Mouse (Mus musculus) liver, embryonic 14.5 days (tissue): ENCODE results near the gene Snapc4. TPM values are rescaled to one million over a fixed set of nuclear protein-coding genes. Genes with fewer than 3 reads are reported as not detected.

Experiments used
- ATAC-seq: fragments of 200-750 bp; cut with Nextera tagmentation; 2 replicates; pipeline ENCODE4 v1.8.0; 2017; ENCODE audit warnings: moderate number of reproducible peaks, mild to moderate bottlenecking, moderate library complexity; ENCODE audit not compliant: insufficient read depth
- DNase-seq, 3 experiments: peaks; one replicate each; pipeline ENCODE4 v3.0.0-alpha.2; 2012 to 2013; ENCODE audit warnings: low read depth in 3 of 3, low spot score in 3 of 3
- H3K27ac ChIP-seq: fragments of 300-500 bp; sonication (generic); 2 replicates; pipeline ENCODE4 v1.5.1; 2014; ENCODE audit warnings: moderate library complexity, mild to moderate bottlenecking, control low read depth, inconsistent platforms
- H3K27me3 ChIP-seq: fragments of 300-500 bp; sonication (generic); 2 replicates; pipeline ENCODE4 v1.6.1; 2014; ENCODE audit warnings: mild to moderate bottlenecking, low read length, moderate library complexity; ENCODE audit not compliant: control insufficient read depth, insufficient read depth
- H3K36me3 ChIP-seq: fragments of 300-500 bp; sonication (generic); replicated peaks from 2 replicates; pipeline ENCODE4 v1.6.1; 2014; ENCODE audit warnings: low read depth; ENCODE audit not compliant: control insufficient read depth, insufficient read depth
- H3K4me1 ChIP-seq, 2 experiments: fragments of 200-500 bp in 1 of 2; fragments of 300-500 bp in 1 of 2; sonication (generic) in 1 of 2; replicated peaks; 2 replicates each; pipeline ENCODE4 v1.6.1; 2012 to 2014; ENCODE audit warnings: antibody characterized with exemption in 1 of 2, inconsistent platforms in 1 of 2, low read length in 1 of 2; ENCODE audit not compliant: control insufficient read depth in 2 of 2, insufficient read depth in 2 of 2
- H3K4me2 ChIP-seq: fragments of 300-500 bp; sonication (generic); 2 replicates; pipeline ENCODE4 v1.6.1; 2014; ENCODE audit warnings: low read depth, mild to moderate bottlenecking, control low read depth, moderate library complexity
- H3K4me3 ChIP-seq, 2 experiments: fragments of 200-500 bp in 1 of 2; fragments of 300-500 bp in 1 of 2; sonication (generic) in 1 of 2; 2 replicates each; pipeline ENCODE4 v1.5.1; 2012 to 2014; ENCODE audit warnings: low read depth in 2 of 2, low read length in 2 of 2, mild to moderate bottlenecking in 2 of 2, control low read depth in 1 of 2, inconsistent platforms in 1 of 2, moderate library complexity in 1 of 2; ENCODE audit not compliant: insufficient read depth in 1 of 2
- H3K9ac ChIP-seq: fragments of 300-500 bp; sonication (generic); replicated peaks from 2 replicates; pipeline ENCODE4 v1.6.1; 2014; ENCODE audit warnings: mild to moderate bottlenecking, control low read depth, moderate library complexity
- H3K9me3 ChIP-seq: fragments of 300-500 bp; sonication (generic); 2 replicates; pipeline ENCODE4 v1.6.1; 2016; ENCODE audit warnings: low read length, mixed read lengths; ENCODE audit not compliant: control insufficient read depth
- CTCF ChIP-seq: IDR thresholded peaks from 2 replicates; pipeline ENCODE4 v1.5.1; 2016; ENCODE audit warnings: antibody characterized with exemption, low read depth, control low read depth
- EP300 ChIP-seq: IDR thresholded peaks from 2 replicates; pipeline ENCODE4 v1.6.1; 2016; ENCODE audit warnings: antibody characterized with exemption, low read depth
- WGBS: fragments of 180-500 bp; shearing (Covaris S2); extraction: QIAGEN DNeasy Blood & Tissue Kit; methylation state at CpG from one replicate; pipeline ENCODE4 v1.1.7; 2014; ENCODE audit not compliant: insufficient replicate concordance; 5-methylcytosine and 5-hydroxymethylcytosine counted together
- polyA plus RNA-seq, 2 experiments: library from polyadenylated mRNA; depleted of rRNA in 1 of 2; stranded (reverse) in 1 of 2; unstranded in 1 of 2; fragments of >200 nt; fragmentation: Nextera tagmentation in 1 of 2; extraction: Ambion mirVana in 1 of 2; gene quantifications; 2 replicates each; pipeline versions ENCODE4 v1.2.1 to v1.2.3; 2012 to 2014

Snapc4 gene
- polyA plus RNA-seq, 2 experiments, result 6.3 to 11.0 TPM

DNA sequence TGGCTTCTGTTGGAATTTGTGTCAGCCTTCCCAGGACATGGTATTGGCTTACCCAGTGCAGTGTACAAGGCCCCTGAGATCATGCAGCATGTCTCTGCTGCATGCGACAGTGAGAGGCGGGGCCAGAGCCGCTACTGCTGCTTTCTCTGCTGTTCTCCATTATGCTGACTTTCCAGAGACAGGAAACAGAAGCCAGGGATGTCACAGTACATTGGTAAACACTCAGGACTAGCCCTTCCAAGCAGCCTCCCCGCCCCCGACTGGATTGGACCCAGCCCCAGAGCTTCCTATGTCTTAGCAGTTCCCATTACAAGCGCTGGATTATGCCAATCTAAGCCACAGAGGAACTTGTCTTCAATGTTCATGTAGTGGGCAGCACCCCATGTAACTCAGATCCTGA lies 32.2 kb downstream of the Snapc4 start:
- no peak overlapping the region for H3K27ac ChIP-seq
- no peaks in the 10 kb centered on the region for H3K9me3 ChIP-seq
- ATAC-seq (no peak), DNase-seq (no peak)
- no peak overlapping the region for H3K9ac ChIP-seq
- 70% methylated on average over 6 of the region's 6 CpGs for WGBS
- H3K27me3 ChIP-seq, result no peaks in the 10 kb centered on the region
- H3K36me3 ChIP-seq, result no peaks in the 10 kb centered on the region
- H3K4me3 ChIP-seq, result no peak overlapping the region
- H3K4me1 ChIP-seq, result peaks cover 10 to 14% of the 10 kb centered on the region in 2 experiments
- TF ChIP-seq EP300 (no peak), CTCF (no peak)
- H3K4me2 ChIP-seq, result no peak overlapping the region

DNA sequence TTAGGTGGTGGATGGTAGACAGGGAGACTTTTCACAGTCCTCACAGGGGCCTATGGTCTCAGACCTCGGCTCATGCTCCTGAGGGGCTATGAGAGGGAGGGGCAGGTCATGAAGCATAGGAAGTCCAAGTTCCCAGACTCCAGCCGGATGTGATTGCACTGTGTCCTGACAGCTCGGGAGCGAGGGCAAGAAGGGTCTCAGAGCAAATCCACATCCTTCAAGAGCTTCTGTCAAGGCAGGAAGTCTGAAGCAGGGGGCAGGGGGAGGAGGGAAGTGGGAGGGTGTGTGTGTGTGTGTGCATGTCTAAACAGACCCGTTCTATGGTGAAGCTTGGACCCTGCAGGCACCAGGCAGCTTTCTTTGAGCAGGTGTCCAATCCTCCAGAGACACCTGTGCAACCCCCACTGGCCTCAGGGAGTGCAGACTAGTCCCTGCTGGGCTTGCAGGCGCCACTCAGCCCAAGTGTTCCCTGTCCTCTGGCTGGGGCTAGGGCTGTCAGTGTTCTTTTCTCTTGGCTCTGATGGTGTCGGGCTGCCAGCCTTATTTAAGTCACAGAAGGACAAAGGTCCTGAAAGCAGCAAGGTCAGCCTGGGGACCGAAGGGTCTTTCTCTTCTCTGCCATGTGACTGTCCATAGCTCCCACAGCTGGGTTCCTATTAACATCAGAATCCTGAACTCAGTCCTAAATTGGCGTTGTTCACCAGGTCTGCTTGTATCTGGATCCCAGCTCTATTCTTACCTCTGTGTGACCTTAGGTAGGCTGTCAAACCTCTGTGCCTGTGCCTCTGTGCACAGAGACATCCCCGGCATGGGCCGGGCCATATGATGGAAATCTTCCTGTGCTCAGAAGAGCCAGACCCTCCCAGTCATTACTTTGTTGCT lies 37.6 kb downstream of the Snapc4 start:
- no peaks in the 10 kb centered on the region for H3K27me3 ChIP-seq
- DNase-seq (no peak), ATAC-seq (peak; percentile 50)
- H3K4me3 ChIP-seq, result no peak overlapping the region
- H3K4me1 ChIP-seq, result peaks cover 0 to 7% of the 10 kb centered on the region in 2 experiments; a peak in 2 of 4 replicates
- H3K27ac ChIP-seq, result no peak overlapping the region
- no peaks in the 10 kb centered on the region for H3K9me3 ChIP-seq
- H3K9ac ChIP-seq, result no peak overlapping the region
- TF ChIP-seq CTCF (no peak), EP300 (no peak)
- 51% methylated on average over 11 of the region's 11 CpGs for WGBS
- H3K4me2 ChIP-seq, result no peak overlapping the region
- no peaks in the 10 kb centered on the region for H3K36me3 ChIP-seq

DNA sequence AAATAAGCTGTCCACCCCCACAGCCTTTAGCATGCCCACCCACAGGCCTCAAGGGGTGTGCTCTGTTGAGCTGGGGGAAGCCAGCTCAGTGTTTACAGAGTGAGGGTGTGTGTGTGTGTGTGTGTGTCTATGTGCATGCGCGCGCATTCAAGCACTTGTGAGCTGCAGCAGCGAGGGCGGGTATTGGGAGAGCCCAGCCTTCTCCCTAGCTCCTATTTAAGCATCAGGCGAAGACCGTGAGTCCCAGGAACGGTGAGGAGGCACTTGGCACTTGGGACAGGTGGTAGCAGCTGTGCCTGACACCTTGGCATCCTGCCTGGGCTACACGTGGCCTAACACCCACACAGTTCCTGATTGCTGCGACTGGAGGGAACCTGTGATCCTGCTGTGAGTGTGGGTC lies 38.4 kb downstream of the Snapc4 start:
- Histone ChIP-seq H3K36me3 (no peaks in the 10 kb centered on the region), H3K9ac (no peak overlapping the region), H3K27me3 (no peaks in the 10 kb centered on the region), H3K4me2 (no peak overlapping the region), H3K4me1 (peaks cover 0 to 7% of the 10 kb centered on the region in 2 experiments; a peak in 2 of 4 replicates), H3K4me3 (no peak overlapping the region), H3K9me3 (no peaks in the 10 kb centered on the region), H3K27ac (no peak overlapping the region)
- 63% methylated on average over 10 of the region's 10 CpGs for WGBS
- no peak for TF ChIP-seq EP300
- no peak for TF ChIP-seq CTCF
- no peak for DNase-seq
- ATAC-seq, result no peak; the same call in 1 of the 2 replicates

DNA sequence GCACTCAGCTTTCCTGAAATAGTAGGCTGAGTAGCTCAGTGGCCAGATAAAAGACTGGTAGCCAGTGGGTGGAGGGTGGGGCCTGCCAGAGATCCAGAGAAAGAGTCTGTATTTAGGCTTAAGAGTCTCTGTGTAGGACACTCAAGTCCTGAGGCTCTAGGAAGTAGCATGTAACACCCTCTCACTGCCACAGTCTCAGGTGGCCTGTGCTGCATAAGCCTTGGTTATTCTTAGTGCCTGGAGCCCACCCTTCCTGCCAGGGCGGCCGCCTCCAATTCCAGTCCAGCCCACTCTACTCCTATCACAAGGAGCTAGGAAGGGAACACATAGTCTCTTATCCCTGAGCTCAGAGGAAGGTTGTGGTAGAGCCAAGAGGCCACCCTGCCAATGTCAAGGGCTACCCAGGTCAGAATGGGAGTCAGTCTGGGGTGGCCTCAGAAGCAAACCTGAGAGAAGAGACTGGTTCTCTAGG lies 38.9 kb downstream of the Snapc4 start:
- peaks cover 0 to 7% of the 10 kb centered on the region in 2 experiments; a peak in 2 of 4 replicates for H3K4me1 ChIP-seq
- TF ChIP-seq EP300 (no peak), CTCF (no peak)
- H3K36me3 ChIP-seq, result no peaks in the 10 kb centered on the region
- H3K4me3 ChIP-seq, result no peak overlapping the region
- no peak overlapping the region for H3K27ac ChIP-seq
- H3K9ac ChIP-seq, result no peak overlapping the region
- no peak overlapping the region for H3K4me2 ChIP-seq
- ATAC-seq, result no peak
- DNase-seq, result no peak
- 68% methylated on average over 2 of the region's 2 CpGs for WGBS
- no peaks in the 10 kb centered on the region for H3K27me3 ChIP-seq
- no peaks in the 10 kb centered on the region for H3K9me3 ChIP-seq

DNA sequence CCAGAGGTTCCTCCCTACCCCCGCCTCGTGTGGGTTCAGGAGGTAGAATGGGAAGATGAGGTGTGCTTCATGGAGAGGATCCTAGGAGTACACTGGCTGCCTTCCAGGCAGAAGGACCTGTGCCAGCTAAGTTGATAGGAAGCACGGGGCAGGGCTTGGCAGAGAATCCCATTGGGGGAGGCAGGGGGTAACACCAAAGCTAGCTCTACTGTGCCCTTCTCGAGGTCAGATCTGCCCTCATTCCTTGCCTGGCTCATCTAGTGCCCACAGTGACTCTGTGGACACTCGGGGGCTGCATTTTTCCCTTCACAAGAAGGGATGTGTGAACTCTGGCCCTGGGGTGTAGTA lies 41.3 kb downstream of the Snapc4 start:
- no peaks in the 10 kb centered on the region for H3K36me3 ChIP-seq
- no peak overlapping the region for H3K27ac ChIP-seq
- H3K9ac ChIP-seq, result no peak overlapping the region
- no peaks in the 10 kb centered on the region for H3K9me3 ChIP-seq
- peaks cover 0 to 7% of the 10 kb centered on the region in 2 experiments; a peak in 2 of 4 replicates for H3K4me1 ChIP-seq
- H3K4me2 ChIP-seq, result no peak overlapping the region
- no peak for DNase-seq
- H3K4me3 ChIP-seq, result no peak overlapping the region
- 57% methylated on average over 5 of the region's 5 CpGs for WGBS
- TF ChIP-seq EP300 (no peak), CTCF (no peak)
- no peaks in the 10 kb centered on the region for H3K27me3 ChIP-seq
- ATAC-seq, result no peak
